Mouse (Mus musculus): ENCODE results near the gene Mast4.

GRCm38 (mm10) chr13:103201016-103201760, 133.1 kb downstream of the Mast4 start:
- no peak for TF ChIP-seq ZNF384 (IDR thresholded peaks at IDR 0.05; ENCODE audit: low read depth, low read length)
- no peak for TF ChIP-seq CTCF (conservative IDR thresholded peaks at IDR 0.05 in 1 of 2, IDR thresholded peaks at IDR 0.05 in 1 of 2; ENCODE audit: low read depth in 2 of 2, low read length in 2 of 2)
- no peak for TF ChIP-seq SMC3 (IDR thresholded peaks at IDR 0.05; ENCODE audit: low read depth, low read length)

All from CH12.LX (cell line).